Mouse (Mus musculus): ENCODE results near the gene Adamts3.

DNA sequence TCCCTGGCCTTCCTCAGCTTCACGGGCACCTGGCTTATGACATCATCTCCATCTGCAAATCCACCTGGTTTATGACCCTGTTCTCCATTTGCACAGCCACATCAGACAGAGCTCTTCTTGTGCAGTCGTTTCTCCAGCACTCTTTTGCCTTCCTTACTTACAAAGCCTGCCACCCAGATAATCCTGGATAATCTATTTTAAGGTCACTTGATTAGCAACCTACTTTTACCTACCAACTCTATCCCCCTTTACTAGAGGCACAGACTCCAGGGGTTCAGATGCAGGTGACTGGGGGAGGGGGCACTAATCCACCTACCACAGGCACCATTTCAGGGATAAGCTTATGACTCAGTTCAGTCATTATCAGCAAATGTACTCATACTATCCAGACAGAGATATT, 10.5 kb downstream of the Adamts3 start:
- TF ChIP-seq CTCF (IDR thresholded peaks at IDR 0.05; ENCODE audit: low read depth) (no peak), EP300 (IDR thresholded peaks at IDR 0.05; ENCODE audit: low read depth) (no peak)

All from liver, embryonic 14.5 days (tissue).